Mouse (Mus musculus) liver, embryonic 16.5 days (tissue): ENCODE results near the gene Cdk18. TPM values are rescaled to one million over a fixed set of nuclear protein-coding genes. Genes with fewer than 3 reads are reported as not detected.

Source experiments
- ATAC-seq: fragments of 200-750 bp; cut with Nextera tagmentation; 2 replicates; pipeline ENCODE4 v1.8.0; 2017; ENCODE audit warnings: low read depth, mild to moderate bottlenecking, moderate number of reproducible peaks, moderate library complexity
- H3K27ac ChIP-seq: fragments of 300-500 bp; sonication (generic); 2 replicates; pipeline ENCODE4 v1.5.1; 2014; ENCODE audit warnings: mild to moderate bottlenecking, low read length
- H3K27me3 ChIP-seq: fragments of 300-500 bp; sonication (generic); 2 replicates; pipeline ENCODE4 v1.6.1; 2014; ENCODE audit warnings: low read depth, low read length, mixed read lengths; ENCODE audit not compliant: control insufficient read depth, insufficient read depth
- H3K36me3 ChIP-seq: fragments of 300-500 bp; sonication (generic); 2 replicates; pipeline ENCODE4 v1.6.1; 2014; ENCODE audit warnings: mild to moderate bottlenecking; ENCODE audit not compliant: control insufficient read depth, insufficient read depth
- H3K4me1 ChIP-seq: fragments of 300-500 bp; sonication (generic); 2 replicates; pipeline ENCODE4 v1.6.1; 2014; ENCODE audit warnings: low read depth, low read length, mixed read lengths; ENCODE audit not compliant: control insufficient read depth
- H3K4me2 ChIP-seq: fragments of 300-500 bp; sonication (generic); 2 replicates; pipeline ENCODE4 v1.6.1; 2014; ENCODE audit warnings: low read depth, low read length, mixed read lengths
- H3K4me3 ChIP-seq: fragments of 300-500 bp; sonication (generic); 2 replicates; pipeline ENCODE4 v1.5.1; 2014; ENCODE audit warnings: low read depth, mild to moderate bottlenecking, low read length
- H3K9ac ChIP-seq: fragments of 300-500 bp; sonication (generic); 2 replicates; pipeline ENCODE4 v1.6.1; 2014; ENCODE audit warnings: low read depth, low read length
- H3K9me3 ChIP-seq: fragments of 300-500 bp; sonication (generic); replicated peaks from 2 replicates; pipeline ENCODE4 v1.6.1; 2016; ENCODE audit warnings: low read length; ENCODE audit not compliant: control insufficient read depth
- WGBS: fragments of 180-500 bp; shearing (Covaris S2); extraction: QIAGEN DNeasy Blood & Tissue Kit; methylation state at CpG from one replicate; pipeline ENCODE4 v1.1.7; 2014; ENCODE audit not compliant: insufficient replicate concordance; 5-methylcytosine and 5-hydroxymethylcytosine counted together
- polyA plus RNA-seq: library from polyadenylated mRNA; unstranded; fragments of >200 nt; fragmentation: Nextera tagmentation; extraction: Ambion mirVana; gene quantifications from 2 replicates; pipeline ENCODE4 v1.2.1, GENCODE M21; 2015

The Cdk18 gene
- polyA plus RNA-seq, 1 experiment from 2014 or later = 1.4 TPM

GRCm38 (mm10) chr1:132065475-132066172 is 73.9 kb downstream of the Cdk18 start:
- Histone ChIP-seq H3K9me3 (no peaks in the 10 kb centered on the region), H3K4me1 (peaks cover 5% of the 10 kb centered on the region; the same call in 1 of the 2 replicates), H3K9ac (no peak overlapping the region), H3K36me3 (no peaks in the 10 kb centered on the region), H3K4me2 (no peak overlapping the region), H3K27me3 (peaks cover 38% of the 10 kb centered on the region), H3K27ac (no peak overlapping the region), H3K4me3 (no peak overlapping the region)
- no peak for ATAC-seq
- WGBS = 43% methylated on average over 8 of the region's 8 CpGs

GRCm38 (mm10) chr1:132065001-132065400 is 74.5 kb downstream of the Cdk18 start:
- no peaks in the 10 kb centered on the region for H3K36me3 ChIP-seq
- no peak overlapping the region for H3K4me3 ChIP-seq
- no peaks in the 10 kb centered on the region for H3K9me3 ChIP-seq
- peaks cover 38% of the 10 kb centered on the region for H3K27me3 ChIP-seq
- ATAC-seq = no peak
- H3K27ac ChIP-seq = no peak overlapping the region
- H3K4me2 ChIP-seq = no peak overlapping the region
- 50% methylated on average over 1 of the region's 1 CpGs for WGBS
- H3K9ac ChIP-seq = no peak overlapping the region
- H3K4me1 ChIP-seq = peaks cover 5% of the 10 kb centered on the region; the same call in 1 of the 2 replicates

GRCm38 (mm10) chr1:132063096-132063495 is 76.4 kb downstream of the Cdk18 start:
- no peaks in the 10 kb centered on the region for H3K36me3 ChIP-seq

More at GRCm38 (mm10) chr1:132063096-132063495, 76.4 kb downstream of the Cdk18 start:
- Histone ChIP-seq H3K27me3 (peaks cover 22% of the 10 kb centered on the region), H3K4me2 (no peak overlapping the region), H3K9me3 (no peaks in the 10 kb centered on the region), H3K9ac (no peak overlapping the region), H3K4me1 (peaks cover 5% of the 10 kb centered on the region; the same call in 1 of the 2 replicates), H3K4me3 (no peak overlapping the region), H3K27ac (no peak overlapping the region)
- no peak for ATAC-seq
- 62% methylated on average over 4 of the region's 4 CpGs for WGBS

Other genes starting within 250 kb of the Cdk18 start
- 25.1 and 27.4 TPM in 2 replicates for gene Nucks1, start 229.2 kb downstream of the Cdk18 start, polyA plus RNA-seq
- 3.0 and 3.2 TPM in 2 replicates for gene Slc45a3, start 176.7 kb downstream of the Cdk18 start, polyA plus RNA-seq
- 8.6 and 10.0 TPM in 2 replicates for gene Elk4, start 132.1 kb downstream of the Cdk18 start, polyA plus RNA-seq
- 5.3 and 6.3 TPM in 2 replicates for gene Mfsd4a, start 71.6 kb downstream of the Cdk18 start, polyA plus RNA-seq
- not detected in 2 replicates for gene Lemd1, start 51.7 kb upstream of the Cdk18 start, polyA plus RNA-seq
- gene AC124108.1, start 51.8 kb upstream of the Cdk18 start, polyA plus RNA-seq = not detected in 2 replicates
- not detected in 2 replicates for gene Gm10188, start 90.1 kb upstream of the Cdk18 start, polyA plus RNA-seq
- gene Klhdc8a, start 158.9 kb upstream of the Cdk18 start, polyA plus RNA-seq = 0.06 and 0.11 TPM in 2 replicates
- gene Nuak2, start 176.4 kb upstream of the Cdk18 start, polyA plus RNA-seq = 3.2 and 3.6 TPM in 2 replicates